Mouse (Mus musculus): Measurements from ENCODE around the gene Cabp7.

GRCm38 (mm10) chr11:4750263-4750662 lies 3.7 kb upstream of the Cabp7 start:
- TF ChIP-seq CTCF (conservative IDR thresholded peaks at IDR 0.05; ENCODE audit: low read length) (no peak), POU5F1 (IDR thresholded peaks at IDR 0.05; ENCODE audit: borderline replicate concordance, low read length) (no peak)

All from E14TG2a.4 (cell line).